In genomic region chr7:69233296-69233695, GRCm38 (mm10) we compare ENCODE assay signal across 21 mouse cellular contexts.
DNase-seq lines count a peak whose midpoint lies in the region; ATAC-seq lines count a peak whose summit lies in the region.
"Had no signal": no experiment of that assay in that cellular context is flagged by ENCODE, and none has a peak within 500 bp of the region (broad histone marks: within the 10 kb centered on the region; RNA-seq: fewer than 3 reads in every experiment).

No protein-coding gene starts in this region.

- no peak overlapping the region for H3K27ac ChIP-seq in forebrain, embryonic 10.5 days
- H3K27ac ChIP-seq: embryonic facial prominence, embryonic 15.5 days; heart, embryonic 15.5 days; hindbrain, embryonic 12.5 days; stomach, embryonic 15.5 days had no signal

- ATAC-seq in megakaryocyte-erythroid progenitor cell, adult 5-6 weeks (replicated peaks; ENCODE audit: low FRiP score, low TSS enrichment, poor library complexity, severe bottlenecking): no peak
- ATAC-seq in erythroid progenitor cell, adult 5-6 weeks (replicated peaks; ENCODE audit: low FRiP score, poor library complexity, severe bottlenecking): no peak
- ATAC-seq: activated CD4-positive, CD25-positive, alpha-beta regulatory T cell, adult 4 months; forebrain, embryonic 16.5 days; intestine, embryonic 16.5 days had no signal

- peak; percentile 88 for DNase-seq in right cerebral cortex, adult 18-20 months
- DNase-seq in right cerebral cortex, postnatal 4 days: no peak
- DNase-seq in layer of hippocampus, adult 8-10 months (ENCODE audit: low spot score in 2 of 2): peak; percentile 58 to 68
- DNase-seq in left cerebral cortex, postnatal 36 days (ENCODE audit: low spot score in 2 of 2): peak; percentile 63 to 67
- no peak for DNase-seq in forebrain, embryonic 10.5 days (ENCODE audit: extremely low spot score, low spot score)
- DNase-seq in kidney, postnatal 10 days: no peak
- DNase-seq: cerebellum, adult 11-12 months; kidney, postnatal 4 days; liver; lung, embryonic 14.5 days; thymus, postnatal 14 days had no signal

- no peaks in the 10 kb centered on the region for H3K9me3 ChIP-seq in forebrain, embryonic 10.5 days
- H3K9me3 ChIP-seq: embryonic facial prominence, embryonic 15.5 days; heart, embryonic 15.5 days; hindbrain, embryonic 12.5 days; megakaryocyte, embryonic 14.5 days; stomach, embryonic 15.5 days had no signal

- no peak overlapping the region for H3K4me3 ChIP-seq in forebrain, embryonic 10.5 days
- H3K4me3 ChIP-seq: embryonic facial prominence, embryonic 15.5 days; heart, embryonic 15.5 days; hindbrain, embryonic 12.5 days; megakaryocyte, embryonic 14.5 days; stomach, embryonic 15.5 days had no signal

- H3K27me3 ChIP-seq in forebrain, embryonic 10.5 days (ENCODE audit: poor library complexity, severe bottlenecking): no peaks in the 10 kb centered on the region
- H3K27me3 ChIP-seq: embryonic facial prominence, embryonic 15.5 days; heart, embryonic 15.5 days; hindbrain, embryonic 12.5 days; megakaryocyte, embryonic 14.5 days; stomach, embryonic 15.5 days had no signal

- no peaks in the 10 kb centered on the region for H3K36me3 ChIP-seq in forebrain, embryonic 10.5 days (replicated peaks)
- H3K36me3 ChIP-seq: embryonic facial prominence, embryonic 15.5 days; heart, embryonic 15.5 days; hindbrain, embryonic 12.5 days; stomach, embryonic 15.5 days had no signal

- intact Hi-C loops in left cerebral cortex, postnatal 36 days (cut with DNase I): no loop called here

- no peaks in the 10 kb centered on the region for H3K4me1 ChIP-seq in forebrain, embryonic 10.5 days
- H3K4me1 ChIP-seq: embryonic facial prominence, embryonic 15.5 days; heart, embryonic 15.5 days; hindbrain, embryonic 12.5 days; megakaryocyte, embryonic 14.5 days; stomach, embryonic 15.5 days had no signal

- 77% methylated on average over 2 of the region's 2 CpGs for WGBS in forebrain, embryonic 10.5 days

Comparison
In these comparisons a context has a peak if more than half of its experiments do, and no peak if none do; other contexts are left out.
1. DNase-seq: peak in right cerebral cortex, adult 18-20 months (single experiment), layer of hippocampus, adult 8-10 months (2 of 2) and left cerebral cortex, postnatal 36 days (2 of 2); none in right cerebral cortex, postnatal 4 days (single experiment), forebrain, embryonic 10.5 days (single experiment) and kidney, postnatal 10 days (single experiment).